Mouse (Mus musculus) erythroblast, embryonic 14.5 days (primary cell): ENCODE measurements around the gene Nit1. TPM values are rescaled to one million over a fixed set of nuclear protein-coding genes. Genes with fewer than 3 reads are reported as not detected.
A peak's percentile ranks its signal among the peaks of the same experiment; 100 is the strongest.

ENCODE experiments used
- H3K27me3 ChIP-seq: 2 replicates; pipeline ENCODE4 v1.6.1; 2012; ENCODE audit warnings: inconsistent platforms; ENCODE audit not compliant: control insufficient read depth
- H3K36me3 ChIP-seq: 2 replicates; pipeline ENCODE4 v1.6.1; 2012; ENCODE audit warnings: mild to moderate bottlenecking, inconsistent platforms; ENCODE audit not compliant: control insufficient read depth
- H3K4me1 ChIP-seq: 2 replicates; pipeline ENCODE4 v1.6.1; 2012; ENCODE audit warnings: inconsistent platforms; ENCODE audit not compliant: control insufficient read depth
- H3K4me3 ChIP-seq: replicated peaks from 2 replicates; pipeline ENCODE3; 2012; ENCODE audit warnings: moderate library complexity, mild to moderate bottlenecking, inconsistent platforms
- H3K9me3 ChIP-seq: 2 replicates; pipeline ENCODE4 v1.6.1; 2012; ENCODE audit warnings: low read length, inconsistent platforms, mixed read lengths; ENCODE audit not compliant: control insufficient read depth
- GATA1 ChIP-seq: IDR thresholded peaks from 2 replicates; pipeline ENCODE4 v1.6.1; 2012; ENCODE audit warnings: low read length, inconsistent platforms, mixed read lengths
- TAL1 ChIP-seq: IDR thresholded peaks from 3 replicates; pipeline ENCODE4 v1.6.1; 2012; ENCODE audit warnings: low read length, inconsistent platforms, mixed read lengths
- polyA plus RNA-seq: library from polyadenylated mRNA; stranded (reverse); fragments of >175 nt; gene quantifications from 2 replicates; pipeline ENCODE4 v1.2.3, GENCODE M21; 2012

Gene Nit1
- polyA plus RNA-seq, 1 experiment, result 0.98 TPM

DNA sequence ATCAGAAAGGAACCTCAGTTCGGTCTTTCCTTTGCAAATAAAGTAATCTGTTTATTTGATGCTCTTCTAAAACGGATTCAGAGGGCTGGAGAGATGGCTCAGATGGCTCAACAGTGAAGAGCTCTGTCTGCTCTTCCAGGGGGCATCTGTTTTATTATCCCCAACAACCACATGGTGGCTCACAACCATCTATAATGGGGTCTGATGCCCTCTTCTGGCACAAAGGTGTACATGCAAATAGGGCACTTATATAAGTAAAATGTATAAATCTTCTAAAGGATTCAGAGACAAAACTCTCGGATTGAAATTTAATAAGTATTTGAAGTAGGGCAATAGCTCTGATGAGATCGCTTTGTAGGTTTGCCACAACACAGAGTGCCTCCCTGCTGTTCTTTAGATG lies 13.0 kb upstream of the Nit1 start:
- Histone ChIP-seq H3K4me3 (no peak overlapping the region), H3K36me3 (peaks cover 36% of the 10 kb centered on the region), H3K9me3 (no peaks in the 10 kb centered on the region), H3K4me1 (peaks cover 40% of the 10 kb centered on the region), H3K27me3 (no peaks in the 10 kb centered on the region)
- no peak for TF ChIP-seq GATA1
- no peak for TF ChIP-seq TAL1

DNA sequence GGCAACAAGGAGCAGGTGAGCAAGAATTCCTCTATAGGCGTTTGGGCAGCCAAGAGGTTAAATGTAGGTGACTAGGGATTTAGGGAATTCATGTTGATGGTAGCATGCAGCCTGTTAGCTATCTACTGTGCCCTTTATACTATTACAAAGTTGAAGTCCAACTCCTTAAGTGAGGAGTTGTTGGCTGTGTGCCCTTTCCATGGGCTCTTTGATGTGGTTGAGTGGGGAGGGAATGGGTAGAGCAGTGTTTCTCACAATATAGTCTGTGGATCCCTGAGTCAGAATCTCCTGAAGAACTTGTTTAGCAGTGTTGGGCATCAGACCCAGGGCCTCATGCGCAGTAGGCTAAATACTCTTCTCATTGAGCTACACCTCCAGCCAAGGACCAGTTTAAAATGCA lies 11.4 kb upstream of the Nit1 start:
- H3K27me3 ChIP-seq, result no peaks in the 10 kb centered on the region
- H3K4me1 ChIP-seq, result peaks cover 41% of the 10 kb centered on the region
- no peaks in the 10 kb centered on the region for H3K9me3 ChIP-seq
- H3K4me3 ChIP-seq, result no peak overlapping the region
- no peak for TF ChIP-seq TAL1
- no peak for TF ChIP-seq GATA1
- H3K36me3 ChIP-seq, result peaks cover 36% of the 10 kb centered on the region

DNA sequence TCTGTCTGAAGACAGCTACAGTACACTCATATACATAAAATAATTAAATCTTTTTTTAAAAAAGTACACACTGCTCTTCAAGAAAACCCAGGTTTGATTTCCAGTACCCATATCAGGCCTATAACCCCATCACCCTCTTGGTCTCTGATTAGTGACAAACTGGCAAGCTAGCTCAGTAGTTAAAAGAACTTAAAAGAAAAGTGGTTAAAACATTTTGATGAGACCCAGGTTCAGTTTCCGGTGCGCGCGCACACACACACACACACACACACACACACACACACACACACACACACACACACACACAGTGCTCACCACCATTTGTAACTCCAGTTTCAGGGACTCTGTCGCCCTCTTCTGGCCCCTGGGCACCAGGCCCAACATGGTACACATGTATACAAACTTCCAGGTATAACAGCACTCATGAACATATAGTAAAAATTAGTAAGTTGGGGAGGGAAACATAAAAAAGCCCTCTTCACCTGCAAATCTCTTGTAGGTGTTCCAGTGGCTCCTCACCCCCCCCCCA lies 10.4 kb upstream of the Nit1 start:
- Histone ChIP-seq H3K4me3 (no peak overlapping the region), H3K36me3 (peaks cover 36% of the 10 kb centered on the region), H3K4me1 (peaks cover 35% of the 10 kb centered on the region), H3K27me3 (no peaks in the 10 kb centered on the region), H3K9me3 (no peaks in the 10 kb centered on the region)
- no peak for TF ChIP-seq TAL1
- TF ChIP-seq GATA1, result no peak

- peaks cover 46% of the 10 kb centered on the region for H3K4me1 ChIP-seq
- no peak overlapping the region for H3K4me3 ChIP-seq
- H3K9me3 ChIP-seq, result no peaks in the 10 kb centered on the region
- H3K27me3 ChIP-seq, result no peaks in the 10 kb centered on the region
- no peak for TF ChIP-seq TAL1
- no peak for TF ChIP-seq GATA1
- peaks cover 14% of the 10 kb centered on the region for H3K36me3 ChIP-seq
Observed at GRCm38 (mm10) chr1:171349210-171349609, 3.8 kb upstream of the Nit1 start.

- peaks cover 18% of the 10 kb centered on the region for H3K36me3 ChIP-seq
- H3K27me3 ChIP-seq, result no peaks in the 10 kb centered on the region
Observed at GRCm38 (mm10) chr1:171348665-171349064, 3.2 kb upstream of the Nit1 start.

DNA sequence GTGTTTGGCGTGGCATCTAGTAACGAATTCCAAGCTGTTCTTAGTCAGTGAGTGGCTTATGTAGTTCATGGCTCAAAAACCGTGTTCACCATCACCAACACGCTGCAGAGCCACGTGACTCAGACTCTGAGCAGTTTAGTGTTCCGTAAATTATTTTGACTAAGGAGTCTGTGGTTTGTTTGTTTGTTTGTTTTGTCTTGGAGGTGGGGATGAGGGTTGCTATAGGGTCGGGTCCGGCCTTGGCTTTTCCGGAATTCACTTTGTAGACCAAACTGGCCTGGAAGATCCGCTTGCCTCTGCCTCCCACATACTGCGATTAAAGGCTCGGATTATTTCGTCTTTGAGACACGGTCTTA lies 627 bp upstream of the Nit1 start:
- Histone ChIP-seq H3K27me3 (no peaks in the 10 kb centered on the region), H3K4me1 (peaks cover 59% of the 10 kb centered on the region), H3K4me3 (peak overlapping the region; percentile 96), H3K36me3 (peaks cover 44% of the 10 kb centered on the region), H3K9me3 (no peaks in the 10 kb centered on the region)
- no peak for TF ChIP-seq GATA1
- no peak for TF ChIP-seq TAL1

More at GRCm38 (mm10) chr1:171348665-171349064, 3.2 kb upstream of the Nit1 start:
- TF ChIP-seq TAL1, result no peak
- TF ChIP-seq GATA1, result no peak
- H3K9me3 ChIP-seq, result no peaks in the 10 kb centered on the region
- peaks cover 51% of the 10 kb centered on the region for H3K4me1 ChIP-seq
- no peak overlapping the region for H3K4me3 ChIP-seq

- TF ChIP-seq TAL1 (no peak), GATA1 (no peak)
- Histone ChIP-seq H3K4me1 (peaks cover 54% of the 10 kb centered on the region), H3K27me3 (no peaks in the 10 kb centered on the region), H3K9me3 (no peaks in the 10 kb centered on the region), H3K36me3 (peaks cover 58% of the 10 kb centered on the region), H3K4me3 (peak overlapping the region; percentile 96)
Observed at GRCm38 (mm10) chr1:171344715-171345114, 731 bp downstream of the Nit1 start.

DNA sequence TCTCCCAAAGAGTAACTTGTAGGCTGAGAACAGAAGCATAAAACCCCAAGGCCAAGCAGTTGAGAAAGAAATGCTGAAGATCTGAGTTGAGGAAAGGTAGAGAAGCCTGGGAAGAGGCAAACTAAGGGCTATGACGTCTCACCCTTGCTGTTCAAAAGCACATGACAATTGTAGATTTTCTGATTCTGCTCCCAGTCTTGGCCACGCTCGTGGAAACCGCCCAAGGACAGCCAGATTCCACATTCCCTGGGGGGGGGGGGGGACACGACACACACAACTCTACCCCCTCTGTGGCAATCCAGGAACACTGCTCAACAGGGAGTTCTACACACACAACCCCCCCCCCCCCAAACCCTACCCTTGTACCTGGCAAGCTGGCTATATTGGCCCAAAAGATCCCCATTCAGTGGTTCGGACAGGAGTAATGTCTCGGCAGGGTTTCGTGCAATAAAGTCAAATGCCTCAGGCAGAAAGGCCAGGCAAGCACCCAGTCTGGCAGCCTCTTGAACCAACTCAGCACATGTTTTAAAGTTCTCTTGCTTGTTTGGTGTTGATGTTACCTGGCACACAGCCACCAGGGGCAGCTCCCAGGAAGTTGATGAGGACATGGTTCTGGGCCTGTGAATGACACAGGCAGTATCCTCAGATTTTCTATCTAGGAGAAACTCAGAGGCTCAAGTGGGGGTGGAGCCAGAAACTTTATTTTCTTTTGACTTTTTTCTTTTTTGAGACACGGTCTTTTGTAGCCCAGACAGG lies 1.3 kb downstream of the Nit1 start:
- peaks cover 53% of the 10 kb centered on the region for H3K4me1 ChIP-seq
- H3K4me3 ChIP-seq, result peak overlapping the region; percentile 96
- H3K27me3 ChIP-seq, result no peaks in the 10 kb centered on the region
- TF ChIP-seq TAL1 (no peak), GATA1 (no peak)
- peaks cover 62% of the 10 kb centered on the region for H3K36me3 ChIP-seq
- no peaks in the 10 kb centered on the region for H3K9me3 ChIP-seq

DNA sequence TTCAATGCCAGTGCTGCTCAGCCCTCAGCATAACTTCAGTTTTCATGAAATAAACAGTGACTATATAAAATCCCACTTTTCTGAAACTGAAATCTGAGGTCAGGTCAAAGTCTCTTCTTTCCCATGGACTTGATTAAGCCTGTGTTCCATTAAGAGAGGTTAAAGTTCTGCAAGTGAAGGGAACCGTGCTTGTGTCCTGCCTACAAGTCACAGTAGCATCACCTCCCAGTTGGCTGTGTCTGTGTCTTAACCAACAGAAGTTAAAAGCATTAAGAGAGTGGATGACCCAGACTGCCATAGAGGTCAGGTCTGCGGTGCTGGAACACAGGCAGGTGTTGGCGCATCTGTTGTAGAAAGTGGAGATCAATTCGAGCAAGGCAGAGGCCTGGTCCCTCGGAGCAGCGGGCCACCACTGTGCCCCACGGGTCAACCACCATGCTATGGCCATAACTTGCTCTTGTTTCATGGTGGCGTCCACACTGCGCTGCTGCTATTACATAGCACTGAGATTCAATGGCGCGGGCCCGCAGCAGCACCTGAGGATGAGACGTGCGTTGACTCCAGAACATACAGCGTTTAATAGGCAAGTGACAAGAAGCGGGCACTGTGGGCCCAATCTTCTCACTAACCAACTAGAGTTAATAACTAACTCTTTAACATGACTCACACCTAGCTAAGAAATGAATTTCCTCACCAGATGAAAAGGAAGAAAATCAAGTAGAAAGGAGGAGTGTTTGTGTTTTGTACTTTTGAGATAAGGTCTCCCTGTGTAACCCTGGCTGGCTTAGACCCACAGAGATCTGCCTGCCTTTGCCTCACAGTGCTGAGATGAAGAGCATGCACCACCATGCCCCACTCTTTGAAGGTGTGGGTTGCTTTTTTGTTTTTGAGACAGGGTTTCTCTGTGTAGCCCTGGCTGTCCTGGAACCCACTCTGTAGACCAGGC lies 2.9 kb downstream of the Nit1 start:
- no peak overlapping the region for H3K4me3 ChIP-seq
- H3K27me3 ChIP-seq, result no peaks in the 10 kb centered on the region
- H3K4me1 ChIP-seq, result peaks cover 43% of the 10 kb centered on the region
- H3K36me3 ChIP-seq, result peaks cover 72% of the 10 kb centered on the region
- no peaks in the 10 kb centered on the region for H3K9me3 ChIP-seq
- TF ChIP-seq GATA1 (no peak), TAL1 (no peak)
